Mouse (Mus musculus): ENCODE data around the gene Specc1. TPM values are rescaled to one million over a fixed set of nuclear protein-coding genes. Genes with fewer than 3 reads are reported as not detected.

Gene Specc1
- polyA plus RNA-seq, 1 experiment from 2014 or later = 8.7 TPM

DNA sequence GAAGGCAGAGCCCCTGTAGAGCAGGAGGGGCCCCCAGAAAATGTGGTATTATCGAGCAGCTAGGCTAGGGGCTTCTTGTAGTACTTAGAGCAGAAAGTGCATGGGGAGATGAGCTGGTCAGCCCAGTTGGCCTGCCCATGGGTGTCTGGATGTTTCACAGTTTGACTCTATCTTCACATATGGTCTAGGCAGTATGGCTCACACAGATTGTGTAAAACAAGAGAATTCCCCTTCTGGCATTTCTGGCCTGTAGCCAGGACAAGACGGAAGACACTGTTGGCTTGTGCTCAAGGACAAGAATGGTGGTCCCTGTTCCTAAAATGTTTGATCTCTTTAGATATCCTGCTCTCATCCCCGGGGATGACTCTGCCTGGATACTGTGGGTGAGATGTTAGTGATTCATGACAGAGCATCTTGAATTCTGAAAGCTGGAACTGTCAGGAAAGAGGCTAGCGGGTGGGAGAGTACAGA is 69.8 kb downstream of the Specc1 start:
- Histone ChIP-seq H3K4me3 (replicated peaks; ENCODE audit: low read depth, low read length) (no peak overlapping the region), H3K9ac (ENCODE audit: low read depth, low read length) (no peak overlapping the region), H3K36me3 (ENCODE audit: insufficient read depth, low read length) (no peaks in the 10 kb centered on the region), H3K27ac (peak overlapping the region; percentile 19; the same call in 1 of the 2 replicates), H3K4me1 (replicated peaks; ENCODE audit: insufficient read depth, low read length) (0 out of 2 replicates have a peak, but pooled peaks cover 5% of the 10 kb centered on the region), H3K27me3 (ENCODE audit: insufficient read depth, low read length) (no peaks in the 10 kb centered on the region), H3K9me3 (replicated peaks; ENCODE audit: low read length) (no peaks in the 10 kb centered on the region), H3K4me2 (ENCODE audit: low read length) (no peak overlapping the region)
- 71% methylated on average over 4 of the region's 4 CpGs for WGBS
- peak; percentile 32 for DNase-seq (ENCODE audit: low spot score)
- no peak for TF ChIP-seq CTCF (IDR thresholded peaks at IDR 0.05; ENCODE audit: low read depth)
- ATAC-seq (replicated peaks; ENCODE audit: low FRiP score, low read depth) = no peak

- no peaks in the 10 kb centered on the region for H3K27me3 ChIP-seq (ENCODE audit: insufficient read depth, low read length)
- 54% methylated on average over 6 of the region's 6 CpGs for WGBS
- H3K9me3 ChIP-seq (replicated peaks; ENCODE audit: low read length) = no peaks in the 10 kb centered on the region
- H3K9ac ChIP-seq (ENCODE audit: low read depth, low read length) = no peak overlapping the region
- no peak for TF ChIP-seq CTCF (IDR thresholded peaks at IDR 0.05; ENCODE audit: low read depth)
- ATAC-seq (replicated peaks; ENCODE audit: low FRiP score, low read depth) = no peak
- no peak overlapping the region for H3K4me2 ChIP-seq (ENCODE audit: low read length)
- H3K36me3 ChIP-seq (ENCODE audit: insufficient read depth, low read length) = no peaks in the 10 kb centered on the region
- no peak overlapping the region for H3K4me3 ChIP-seq (replicated peaks; ENCODE audit: low read depth, low read length)
- H3K27ac ChIP-seq = no peak overlapping the region
- 0 out of 2 replicates have a peak, but pooled peaks cover 5% of the 10 kb centered on the region for H3K4me1 ChIP-seq (replicated peaks; ENCODE audit: insufficient read depth, low read length)
- peak; percentile 85 for DNase-seq (ENCODE audit: low spot score)
These were observed 70.7 kb downstream of the Specc1 start for GRCm38 (mm10) chr11:62027271-62027670.

- no peak overlapping the region for H3K4me2 ChIP-seq (ENCODE audit: low read length)
- no peaks in the 10 kb centered on the region for H3K36me3 ChIP-seq (ENCODE audit: insufficient read depth, low read length)
- no peaks in the 10 kb centered on the region for H3K9me3 ChIP-seq (replicated peaks; ENCODE audit: low read length)
- ATAC-seq (replicated peaks; ENCODE audit: low FRiP score, low read depth) (no peak), DNase-seq (ENCODE audit: low spot score) (no peak)
- peak overlapping the region; percentile 50; the same call in 1 of the 2 replicates for H3K27ac ChIP-seq
- 62% methylated on average over 2 of the region's 2 CpGs for WGBS
- no peak for TF ChIP-seq CTCF (IDR thresholded peaks at IDR 0.05; ENCODE audit: low read depth)
- H3K27me3 ChIP-seq (ENCODE audit: insufficient read depth, low read length) = no peaks in the 10 kb centered on the region
- no peak overlapping the region for H3K4me3 ChIP-seq (replicated peaks; ENCODE audit: low read depth, low read length)
- 0 out of 2 replicates have a peak, but pooled peaks cover 5% of the 10 kb centered on the region for H3K4me1 ChIP-seq (replicated peaks; ENCODE audit: insufficient read depth, low read length)
- no peak overlapping the region for H3K9ac ChIP-seq (ENCODE audit: low read depth, low read length)
These were observed 71.1 kb downstream of the Specc1 start for GRCm38 (mm10) chr11:62027705-62028104.

- DNase-seq (ENCODE audit: low spot score) = no peak
- 0 out of 2 replicates have a peak, but pooled peaks cover 5% of the 10 kb centered on the region for H3K4me1 ChIP-seq (replicated peaks; ENCODE audit: insufficient read depth, low read length)
- TF ChIP-seq CTCF (IDR thresholded peaks at IDR 0.05; ENCODE audit: low read depth) = no peak
These were observed 72.6 kb downstream of the Specc1 start for GRCm38 (mm10) chr11:62029171-62029570.

GRCm38 (mm10) chr11:62034564-62034963 is 78.0 kb downstream of the Specc1 start:
- Histone ChIP-seq H3K4me1 (replicated peaks; ENCODE audit: insufficient read depth, low read length) (no peaks in the 10 kb centered on the region), H3K27ac (no peak overlapping the region), H3K27me3 (ENCODE audit: insufficient read depth, low read length) (no peaks in the 10 kb centered on the region), H3K36me3 (ENCODE audit: insufficient read depth, low read length) (no peaks in the 10 kb centered on the region), H3K4me2 (ENCODE audit: low read length) (no peak overlapping the region), H3K9ac (ENCODE audit: low read depth, low read length) (no peak overlapping the region), H3K9me3 (replicated peaks; ENCODE audit: low read length) (no peaks in the 10 kb centered on the region), H3K4me3 (replicated peaks; ENCODE audit: low read depth, low read length) (no peak overlapping the region)
- no peak for ATAC-seq (replicated peaks; ENCODE audit: low FRiP score, low read depth)
- no peak for DNase-seq (ENCODE audit: low spot score)
- WGBS = 46% methylated on average over 6 of the region's 6 CpGs
- no peak for TF ChIP-seq CTCF (IDR thresholded peaks at IDR 0.05; ENCODE audit: low read depth)

More at GRCm38 (mm10) chr11:62029171-62029570, 72.6 kb downstream of the Specc1 start:
- no peaks in the 10 kb centered on the region for H3K27me3 ChIP-seq (ENCODE audit: insufficient read depth, low read length)
- H3K4me3 ChIP-seq (replicated peaks; ENCODE audit: low read depth, low read length) = no peak overlapping the region
- H3K4me2 ChIP-seq (ENCODE audit: low read length) = no peak overlapping the region
- no peaks in the 10 kb centered on the region for H3K36me3 ChIP-seq (ENCODE audit: insufficient read depth, low read length)
- H3K9ac ChIP-seq (ENCODE audit: low read depth, low read length) = no peak overlapping the region
- H3K9me3 ChIP-seq (replicated peaks; ENCODE audit: low read length) = no peaks in the 10 kb centered on the region
- ATAC-seq (replicated peaks; ENCODE audit: low FRiP score, low read depth) = no peak
- no peak overlapping the region for H3K27ac ChIP-seq
- 90% methylated on average over 9 of the region's 9 CpGs for WGBS

DNA sequence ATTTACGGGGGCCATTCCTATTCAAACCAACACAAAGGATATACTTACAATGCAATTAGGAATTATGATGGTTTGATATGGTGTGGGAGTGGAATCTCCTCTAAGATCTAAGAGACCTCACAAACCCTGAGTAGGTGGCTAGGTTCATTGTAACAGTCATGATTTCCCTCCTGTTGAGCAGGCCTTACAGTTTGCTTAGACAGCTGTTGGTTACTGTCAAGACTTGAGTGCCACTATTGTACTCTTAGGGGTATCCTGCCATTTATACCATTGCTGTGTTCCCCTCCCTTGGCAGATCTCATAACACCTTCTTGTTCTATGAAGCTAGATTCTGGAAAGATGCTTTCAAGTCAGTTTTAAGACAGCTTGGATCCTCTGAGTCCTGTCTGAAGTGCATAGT is 78.7 kb downstream of the Specc1 start:
- H3K9me3 ChIP-seq (replicated peaks; ENCODE audit: low read length) = no peaks in the 10 kb centered on the region
- no peaks in the 10 kb centered on the region for H3K36me3 ChIP-seq (ENCODE audit: insufficient read depth, low read length)
- no peaks in the 10 kb centered on the region for H3K27me3 ChIP-seq (ENCODE audit: insufficient read depth, low read length)
- H3K4me1 ChIP-seq (replicated peaks; ENCODE audit: insufficient read depth, low read length) = no peaks in the 10 kb centered on the region
- no peak for DNase-seq (ENCODE audit: low spot score)
- no peak for TF ChIP-seq CTCF (IDR thresholded peaks at IDR 0.05; ENCODE audit: low read depth)
- H3K4me3 ChIP-seq (replicated peaks; ENCODE audit: low read depth, low read length) = no peak overlapping the region
- H3K27ac ChIP-seq = no peak overlapping the region
- H3K9ac ChIP-seq (ENCODE audit: low read depth, low read length) = no peak overlapping the region
- ATAC-seq (replicated peaks; ENCODE audit: low FRiP score, low read depth) = no peak
- no peak overlapping the region for H3K4me2 ChIP-seq (ENCODE audit: low read length)
- WGBS = 88% methylated on average over 1 of the region's 1 CpGs

DNA sequence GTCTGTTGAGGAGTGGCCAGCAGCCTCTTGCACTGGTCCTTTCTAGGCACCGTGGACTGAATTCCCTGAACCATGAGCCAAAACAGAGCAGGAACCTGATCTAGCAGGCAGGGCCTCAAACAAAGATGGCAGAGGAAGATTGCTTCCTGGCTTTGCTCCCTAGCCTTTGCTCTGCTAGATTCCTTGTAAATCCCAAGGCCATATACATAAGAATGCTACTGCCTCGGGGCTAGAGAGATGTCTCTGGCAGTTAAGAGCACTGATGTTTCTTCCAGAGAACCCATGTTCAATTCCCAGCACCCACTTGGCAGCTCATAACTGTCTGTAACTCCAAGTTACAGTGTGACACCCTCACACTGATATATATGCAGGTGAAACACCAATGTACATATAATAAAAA is 83.6 kb downstream of the Specc1 start:
- Histone ChIP-seq H3K36me3 (ENCODE audit: insufficient read depth, low read length) (no peaks in the 10 kb centered on the region), H3K9me3 (replicated peaks; ENCODE audit: low read length) (no peaks in the 10 kb centered on the region), H3K4me2 (ENCODE audit: low read length) (no peak overlapping the region), H3K9ac (ENCODE audit: low read depth, low read length) (no peak overlapping the region), H3K4me3 (replicated peaks; ENCODE audit: low read depth, low read length) (no peak overlapping the region), H3K27me3 (ENCODE audit: insufficient read depth, low read length) (no peaks in the 10 kb centered on the region), H3K27ac (no peak overlapping the region), H3K4me1 (replicated peaks; ENCODE audit: insufficient read depth, low read length) (no peaks in the 10 kb centered on the region)
- no peak for DNase-seq (ENCODE audit: low spot score)
- TF ChIP-seq CTCF (IDR thresholded peaks at IDR 0.05; ENCODE audit: low read depth) = no peak
- ATAC-seq (replicated peaks; ENCODE audit: low FRiP score, low read depth) = no peak
- 64% methylated on average over 2 of the region's 2 CpGs for WGBS
